Mouse (Mus musculus): ENCODE measurements around the gene Gnaq. TPM values are rescaled to one million over a fixed set of nuclear protein-coding genes. Genes with fewer than 3 reads are reported as not detected.

Gene Gnaq
- polyA plus RNA-seq, 1 experiment from 2014 or later, result 4.0 TPM

- H3K27me3 ChIP-seq, result no peaks in the 10 kb centered on the region
- no peak overlapping the region for H3K27ac ChIP-seq
- no peaks in the 10 kb centered on the region for H3K36me3 ChIP-seq
- no peaks in the 10 kb centered on the region for H3K4me1 ChIP-seq (replicated peaks)
- no peak overlapping the region for H3K4me2 ChIP-seq
- no peak overlapping the region for H3K9ac ChIP-seq
- DNase-seq, result no peak
- 66% methylated on average over 2 of the region's 2 CpGs for WGBS (ENCODE audit: insufficient replicate concordance)
- no peaks in the 10 kb centered on the region for H3K9me3 ChIP-seq (replicated peaks)
- no peak for ATAC-seq (ENCODE audit: low read depth)
- H3K4me3 ChIP-seq (replicated peaks), result no peak overlapping the region
These were observed 212.9 kb downstream of the Gnaq start for GRCm38 (mm10) chr19:16345516-16345915.

- Histone ChIP-seq H3K4me2 (no peak overlapping the region), H3K36me3 (no peaks in the 10 kb centered on the region), H3K9me3 (replicated peaks) (no peaks in the 10 kb centered on the region), H3K9ac (no peak overlapping the region), H3K27ac (no peak overlapping the region), H3K4me1 (replicated peaks) (no peaks in the 10 kb centered on the region), H3K27me3 (no peaks in the 10 kb centered on the region), H3K4me3 (replicated peaks) (no peak overlapping the region)
- no peak for DNase-seq
- 62% methylated on average over 3 of the region's 3 CpGs for WGBS (ENCODE audit: insufficient replicate concordance)
- no peak for ATAC-seq (ENCODE audit: low read depth)
These were observed 214.4 kb downstream of the Gnaq start for GRCm38 (mm10) chr19:16347037-16347436.

- Histone ChIP-seq H3K4me3 (replicated peaks) (no peak overlapping the region), H3K4me1 (replicated peaks) (peaks cover 8% of the 10 kb centered on the region), H3K27ac (no peak overlapping the region), H3K9ac (no peak overlapping the region), H3K9me3 (replicated peaks) (no peaks in the 10 kb centered on the region), H3K27me3 (no peaks in the 10 kb centered on the region), H3K36me3 (no peaks in the 10 kb centered on the region), H3K4me2 (no peak overlapping the region)
- ATAC-seq (ENCODE audit: low read depth), result no peak
- DNase-seq, result no peak
These were observed 221.1 kb downstream of the Gnaq start for GRCm38 (mm10) chr19:16353701-16354136.

- no peaks in the 10 kb centered on the region for H3K36me3 ChIP-seq
- no peaks in the 10 kb centered on the region for H3K27me3 ChIP-seq
- H3K9ac ChIP-seq, result no peak overlapping the region
- DNase-seq, result no peak
- H3K4me2 ChIP-seq, result no peak overlapping the region
- ATAC-seq (ENCODE audit: low read depth), result no peak
- no peak overlapping the region for H3K4me3 ChIP-seq (replicated peaks)
- H3K27ac ChIP-seq, result no peak overlapping the region
- no peaks in the 10 kb centered on the region for H3K9me3 ChIP-seq (replicated peaks)
- peaks cover 8% of the 10 kb centered on the region for H3K4me1 ChIP-seq (replicated peaks)
- WGBS (ENCODE audit: insufficient replicate concordance), result 61% methylated on average over 3 of the region's 3 CpGs
These were observed 225.5 kb downstream of the Gnaq start for GRCm38 (mm10) chr19:16358148-16358547.

- WGBS (ENCODE audit: insufficient replicate concordance), result 61% methylated on average over 5 of the region's 5 CpGs
- Histone ChIP-seq H3K27ac (no peak overlapping the region), H3K9ac (no peak overlapping the region), H3K9me3 (replicated peaks) (no peaks in the 10 kb centered on the region), H3K27me3 (no peaks in the 10 kb centered on the region), H3K36me3 (no peaks in the 10 kb centered on the region), H3K4me2 (no peak overlapping the region), H3K4me3 (replicated peaks) (no peak overlapping the region), H3K4me1 (replicated peaks) (peaks cover 8% of the 10 kb centered on the region)
- no peak for ATAC-seq (ENCODE audit: low read depth)
- no peak for DNase-seq
These were observed 226.3 kb downstream of the Gnaq start for GRCm38 (mm10) chr19:16358905-16359304.

GRCm38 (mm10) chr19:16366465-16367063 lies 233.9 kb downstream of the Gnaq start:
- Histone ChIP-seq H3K4me1 (replicated peaks) (peaks cover 9% of the 10 kb centered on the region), H3K9ac (no peak overlapping the region), H3K27ac (no peak overlapping the region), H3K27me3 (no peaks in the 10 kb centered on the region), H3K4me2 (no peak overlapping the region), H3K36me3 (no peaks in the 10 kb centered on the region), H3K4me3 (replicated peaks) (no peak overlapping the region), H3K9me3 (replicated peaks) (no peaks in the 10 kb centered on the region)
- DNase-seq, result no peak
- ATAC-seq (ENCODE audit: low read depth), result no peak
- 57% methylated on average over 7 of the region's 7 CpGs for WGBS (ENCODE audit: insufficient replicate concordance)

GRCm38 (mm10) chr19:16367218-16367617 lies 234.6 kb downstream of the Gnaq start:
- no peaks in the 10 kb centered on the region for H3K36me3 ChIP-seq
- no peaks in the 10 kb centered on the region for H3K9me3 ChIP-seq (replicated peaks)
- no peak overlapping the region for H3K27ac ChIP-seq
- DNase-seq (no peak), ATAC-seq (ENCODE audit: low read depth) (no peak)
- WGBS (ENCODE audit: insufficient replicate concordance), result 87% methylated on average over 10 of the region's 10 CpGs
- H3K9ac ChIP-seq, result no peak overlapping the region
- H3K4me3 ChIP-seq (replicated peaks), result no peak overlapping the region
- peaks cover 9% of the 10 kb centered on the region for H3K4me1 ChIP-seq (replicated peaks)
- H3K27me3 ChIP-seq, result no peaks in the 10 kb centered on the region
- no peak overlapping the region for H3K4me2 ChIP-seq

- no peak for ATAC-seq (ENCODE audit: low read depth)
- Histone ChIP-seq H3K4me3 (replicated peaks) (no peak overlapping the region), H3K9ac (no peak overlapping the region), H3K27me3 (no peaks in the 10 kb centered on the region), H3K4me1 (replicated peaks) (peaks cover 13% of the 10 kb centered on the region), H3K4me2 (no peak overlapping the region), H3K9me3 (replicated peaks) (no peaks in the 10 kb centered on the region), H3K27ac (no peak overlapping the region), H3K36me3 (no peaks in the 10 kb centered on the region)
- 57% methylated on average over 2 of the region's 2 CpGs for WGBS (ENCODE audit: insufficient replicate concordance)
- no peak for DNase-seq
These were observed 239.0 kb downstream of the Gnaq start for GRCm38 (mm10) chr19:16371680-16372079.

- Histone ChIP-seq H3K4me1 (replicated peaks) (peaks cover 6% of the 10 kb centered on the region; the same call in 1 of the 2 replicates), H3K36me3 (no peaks in the 10 kb centered on the region), H3K27me3 (no peaks in the 10 kb centered on the region), H3K9me3 (replicated peaks) (no peaks in the 10 kb centered on the region), H3K4me2 (no peak overlapping the region), H3K27ac (no peak overlapping the region), H3K9ac (no peak overlapping the region), H3K4me3 (replicated peaks) (no peak overlapping the region)
- DNase-seq (no peak), ATAC-seq (ENCODE audit: low read depth) (no peak)
- WGBS (ENCODE audit: insufficient replicate concordance), result 60% methylated on average over 9 of the region's 9 CpGs
These were observed 240.3 kb downstream of the Gnaq start for GRCm38 (mm10) chr19:16372752-16373486.

GRCm38 (mm10) chr19:16375881-16376280 lies 243.2 kb downstream of the Gnaq start:
- DNase-seq (no peak), ATAC-seq (ENCODE audit: low read depth) (no peak)
- Histone ChIP-seq H3K36me3 (no peaks in the 10 kb centered on the region), H3K4me1 (replicated peaks) (peaks cover 6% of the 10 kb centered on the region; the same call in 1 of the 2 replicates), H3K9ac (no peak overlapping the region), H3K9me3 (replicated peaks) (no peaks in the 10 kb centered on the region), H3K27me3 (no peaks in the 10 kb centered on the region), H3K4me3 (replicated peaks) (no peak overlapping the region), H3K4me2 (no peak overlapping the region), H3K27ac (no peak overlapping the region)
- 68% methylated on average over 4 of the region's 4 CpGs for WGBS (ENCODE audit: insufficient replicate concordance)

GRCm38 (mm10) chr19:16378565-16378964 lies 245.9 kb downstream of the Gnaq start:
- no peaks in the 10 kb centered on the region for H3K9me3 ChIP-seq (replicated peaks)
- no peaks in the 10 kb centered on the region for H3K27me3 ChIP-seq
- WGBS (ENCODE audit: insufficient replicate concordance), result 75% methylated on average over 7 of the region's 7 CpGs

GRCm38 (mm10) chr19:16379687-16380086 lies 247.1 kb downstream of the Gnaq start:
- Histone ChIP-seq H3K4me3 (replicated peaks) (no peak overlapping the region), H3K9me3 (replicated peaks) (no peaks in the 10 kb centered on the region), H3K9ac (no peak overlapping the region), H3K27me3 (no peaks in the 10 kb centered on the region), H3K36me3 (no peaks in the 10 kb centered on the region), H3K4me1 (replicated peaks) (no peaks in the 10 kb centered on the region), H3K27ac (no peak overlapping the region), H3K4me2 (no peak overlapping the region)
- 78% methylated on average over 8 of the region's 8 CpGs for WGBS (ENCODE audit: insufficient replicate concordance)
- ATAC-seq (ENCODE audit: low read depth) (no peak), DNase-seq (no peak)

More at GRCm38 (mm10) chr19:16378565-16378964, 245.9 kb downstream of the Gnaq start:
- DNase-seq, result no peak
- Histone ChIP-seq H3K4me2 (no peak overlapping the region), H3K27ac (no peak overlapping the region), H3K36me3 (no peaks in the 10 kb centered on the region), H3K9ac (no peak overlapping the region), H3K4me3 (replicated peaks) (no peak overlapping the region), H3K4me1 (replicated peaks) (no peaks in the 10 kb centered on the region)
- ATAC-seq (ENCODE audit: low read depth), result no peak

All from liver, embryonic 13.5 days (tissue).